Mouse (Mus musculus) retina, adult 2 months (tissue): ENCODE data around the gene Fam228b.
"Not testable (repeated sequence)": the region's sequence is repeated elsewhere in the genome, so short reads cannot be mapped to it uniquely, and the experiment has no call there.

Experiments
- DNase-seq: peaks from one replicate; pipeline ENCODE4 v3.0.0-alpha.2; 2012; ENCODE audit warnings: low read depth, low spot score

The Fam228b gene

GRCm38 (mm10) chr12:4768492-4769332 is at the start of gene Fam228b, which contains the start of gene Pfn4:
Gene Fam228b, minus strand, starts transcription at chr12:4769267.
Gene Pfn4, plus strand, starts transcription at chr12:4769022.
- DNase-seq, result peak; percentile 80

DNA sequence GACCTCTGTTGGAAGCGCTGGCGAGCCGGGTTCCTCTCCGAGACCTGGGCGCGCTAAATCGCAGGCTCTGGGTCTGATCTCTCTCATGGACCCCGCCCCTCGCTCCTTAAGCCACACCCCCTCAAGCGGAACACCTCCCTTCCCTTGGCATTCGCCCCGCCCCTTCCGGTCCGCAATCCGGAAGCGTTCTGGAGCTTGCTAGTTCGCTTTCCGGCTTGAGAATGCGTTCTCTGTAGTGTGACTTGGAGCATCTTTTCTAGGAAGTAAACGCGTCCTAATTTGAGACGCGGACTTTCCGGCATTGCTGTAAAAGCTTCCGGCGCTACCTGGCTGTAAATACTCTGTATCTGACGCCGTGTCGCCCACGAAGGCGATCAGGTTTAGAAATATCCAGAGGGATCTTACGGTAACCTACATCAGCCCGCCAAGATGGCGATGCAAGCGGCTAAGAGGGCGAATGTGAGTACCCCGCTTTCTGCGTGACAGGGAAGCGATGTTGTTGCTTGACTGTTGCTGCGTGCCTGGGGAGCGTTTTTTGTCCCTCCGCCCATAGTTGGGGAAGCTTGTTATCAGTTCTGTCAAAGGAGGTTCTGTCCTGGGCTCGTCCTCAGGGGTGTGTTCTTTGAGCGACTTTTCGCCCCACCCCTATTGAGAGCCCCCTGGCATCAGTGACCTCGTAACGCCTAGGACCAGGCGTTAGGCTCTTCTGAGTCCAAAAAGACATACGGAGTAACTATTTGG is 48.5 kb upstream of the Fam228b start, which contains the start of gene Sf3b6:
TSS of gene Sf3b6 (plus strand) at position 184 of the 741 bp plus-strand sequence.
- DNase-seq, result peak; percentile 96

DNA sequence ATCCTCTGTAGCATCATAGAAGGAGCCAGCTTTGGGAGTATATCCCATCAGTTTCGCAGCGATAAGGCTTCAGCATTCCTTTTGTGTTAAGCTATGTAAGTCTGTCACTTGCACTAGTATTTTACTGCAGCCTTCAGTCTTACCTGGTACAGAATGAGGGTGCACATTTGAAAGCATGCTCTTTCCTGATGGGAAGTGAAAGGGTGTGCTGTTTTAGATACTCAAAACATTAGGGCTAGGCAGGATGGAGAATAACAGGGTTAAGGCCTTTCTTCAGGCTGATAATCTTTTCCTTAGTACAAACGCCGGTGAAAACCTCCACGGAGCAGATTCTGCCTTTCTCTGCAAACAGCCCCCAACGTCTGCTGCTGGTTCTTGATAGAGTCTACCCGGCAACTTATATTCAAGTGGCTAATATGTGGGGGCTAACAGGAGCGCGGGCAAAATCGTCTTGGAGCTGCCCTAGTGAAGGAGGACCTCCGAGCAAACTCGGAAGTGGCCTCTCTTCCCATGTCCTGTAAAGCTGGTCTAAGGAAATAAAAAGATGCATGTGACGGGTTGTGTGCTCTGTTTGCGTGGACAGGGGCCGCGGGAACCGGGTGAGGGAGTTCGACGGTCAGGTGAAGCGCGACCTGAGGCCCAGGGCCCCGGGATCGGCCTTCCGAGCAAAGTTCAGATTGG is 47.8 kb upstream of the Fam228b start:
- no peak for DNase-seq

GRCm38 (mm10) chr12:4813636-4814035 is 44.6 kb upstream of the Fam228b start:
- no peak for DNase-seq

DNA sequence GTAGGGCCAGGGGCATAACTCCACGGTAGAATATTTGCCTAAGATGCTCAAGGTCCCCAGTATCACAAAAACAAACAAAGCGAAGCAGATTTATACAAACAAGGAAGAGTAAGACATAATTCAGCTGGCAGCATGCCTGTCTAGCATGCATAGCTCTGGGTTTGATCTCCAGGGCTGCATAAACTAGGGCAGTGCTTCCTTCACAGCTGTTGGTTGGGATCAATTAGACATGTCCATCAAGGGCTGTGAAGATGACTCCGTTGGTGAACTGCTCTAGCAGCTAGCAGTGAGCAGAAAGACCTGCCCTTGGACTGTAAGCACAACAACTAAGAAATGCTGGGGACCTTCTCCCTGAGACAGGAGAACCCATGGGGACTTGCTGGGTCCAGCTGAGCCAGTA is 42.6 kb upstream of the Fam228b start:
- DNase-seq, result no peak

- no peak for DNase-seq
Observed at GRCm38 (mm10) chr12:4811036-4811435, 42.0 kb upstream of the Fam228b start.

DNA sequence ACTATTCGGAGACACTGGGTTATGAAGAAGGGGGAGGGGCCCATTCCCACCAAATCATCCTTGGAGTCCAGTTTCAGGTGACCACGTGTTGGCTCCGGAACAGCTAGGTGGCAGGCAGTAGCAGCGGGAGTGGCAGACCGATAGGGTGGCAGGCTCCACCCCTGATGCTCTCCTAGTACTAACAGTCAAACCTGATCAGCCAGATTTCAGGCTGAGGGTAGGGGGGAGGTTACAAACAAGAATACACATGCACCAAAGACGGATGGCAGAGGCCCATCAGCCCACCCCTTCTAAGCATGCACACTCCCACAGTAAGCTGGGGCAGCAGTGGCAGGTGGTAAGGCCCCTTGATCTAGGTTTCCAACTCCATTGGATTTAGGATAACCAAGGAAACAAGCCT is 28.4 kb upstream of the Fam228b start:
- not testable (repeated sequence) for DNase-seq

DNA sequence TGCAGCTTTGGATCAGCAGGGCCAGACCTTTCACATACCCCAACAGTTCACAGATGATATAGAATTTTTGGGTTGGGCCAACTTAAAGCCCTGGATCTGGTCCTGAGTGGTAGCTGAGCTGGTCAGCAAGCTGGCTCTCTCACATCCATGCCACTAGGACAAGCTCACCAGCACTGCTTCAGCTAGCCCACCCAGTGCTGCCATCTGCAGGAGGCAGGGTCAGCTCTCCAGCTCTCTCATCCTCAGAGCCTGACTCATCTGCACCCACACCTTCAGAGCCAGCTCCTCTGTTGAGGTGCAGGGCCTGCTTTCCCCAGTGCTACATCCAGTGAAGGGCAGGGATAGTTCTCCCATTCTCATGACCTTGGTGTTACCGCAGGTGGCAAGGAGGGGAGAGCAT is 24.7 kb upstream of the Fam228b start:
- DNase-seq, result no peak

DNA sequence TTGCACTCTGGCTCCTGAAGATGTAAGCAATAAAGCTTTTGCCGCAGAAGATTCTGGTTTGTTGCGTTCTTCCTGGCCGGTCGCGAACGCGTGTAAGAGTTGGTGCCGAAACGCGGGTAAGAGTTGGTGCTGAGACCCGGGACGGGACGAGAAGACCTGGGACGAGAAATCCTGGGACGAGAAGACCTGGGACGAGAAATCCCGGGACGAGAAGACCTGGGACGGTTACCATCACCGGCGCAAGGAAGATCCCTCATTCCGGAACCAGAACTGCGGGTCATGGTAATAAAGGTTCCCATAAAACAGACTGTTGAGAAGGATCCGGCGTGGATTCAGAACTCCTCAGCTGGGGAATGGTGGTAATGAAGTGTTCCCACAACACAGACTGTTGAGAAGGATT is 19.1 kb upstream of the Fam228b start:
- not testable (repeated sequence) for DNase-seq

DNA sequence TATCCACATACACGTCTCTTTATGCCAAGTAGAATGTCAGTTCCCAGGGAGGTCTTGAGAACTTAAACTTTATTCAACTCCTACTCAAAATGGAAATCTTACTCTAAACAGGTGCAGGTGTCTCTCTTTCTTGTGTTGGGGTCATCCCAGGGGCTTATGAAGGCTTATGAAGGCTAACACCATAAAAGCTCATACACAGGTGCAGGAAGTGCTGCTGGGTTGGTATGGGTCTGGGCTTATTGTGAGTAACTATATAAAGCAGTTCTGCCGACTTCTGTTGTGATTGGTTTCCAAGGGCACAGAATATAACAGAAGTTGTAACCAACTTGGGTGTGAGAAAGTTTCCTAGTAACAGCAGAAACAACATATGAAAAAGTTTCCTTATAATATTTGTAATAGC is 15.4 kb upstream of the Fam228b start:
- DNase-seq, result no peak

- DNase-seq, result no peak
Observed at GRCm38 (mm10) chr12:4783598-4783997, 14.5 kb upstream of the Fam228b start.

DNA sequence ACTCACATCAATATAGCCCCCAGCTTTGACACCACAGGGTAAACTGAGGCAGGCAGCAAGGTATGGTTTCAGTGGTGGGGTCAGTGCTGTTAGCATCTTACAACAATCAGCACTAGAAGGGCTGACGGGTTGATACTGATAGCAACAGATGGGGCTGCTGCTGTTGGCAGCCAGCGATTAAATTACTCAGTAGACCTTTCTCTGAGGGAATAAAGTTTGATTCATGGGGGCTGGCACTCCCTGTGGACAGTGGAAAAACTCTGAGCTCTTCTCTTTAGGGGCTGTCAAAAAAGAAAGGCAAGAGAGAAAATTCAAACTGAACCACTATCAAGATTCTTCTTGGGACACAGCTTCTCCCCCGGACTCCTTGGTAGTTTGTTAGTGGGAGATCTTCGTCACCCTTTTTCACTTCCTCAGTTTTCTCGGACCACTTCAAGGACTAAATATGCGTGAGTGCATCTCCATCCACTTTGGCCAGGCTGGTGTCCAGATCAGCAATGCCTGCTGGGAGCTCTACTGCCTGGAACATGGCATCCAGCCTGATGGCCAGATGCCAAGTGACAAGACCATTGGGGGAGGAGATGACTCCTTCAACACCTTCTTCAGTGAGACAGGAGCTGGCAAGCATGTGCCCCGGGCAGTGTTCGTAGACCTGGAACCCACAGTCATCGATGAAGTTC is 12.8 kb upstream of the Fam228b start:
- not testable (repeated sequence) for DNase-seq

DNA sequence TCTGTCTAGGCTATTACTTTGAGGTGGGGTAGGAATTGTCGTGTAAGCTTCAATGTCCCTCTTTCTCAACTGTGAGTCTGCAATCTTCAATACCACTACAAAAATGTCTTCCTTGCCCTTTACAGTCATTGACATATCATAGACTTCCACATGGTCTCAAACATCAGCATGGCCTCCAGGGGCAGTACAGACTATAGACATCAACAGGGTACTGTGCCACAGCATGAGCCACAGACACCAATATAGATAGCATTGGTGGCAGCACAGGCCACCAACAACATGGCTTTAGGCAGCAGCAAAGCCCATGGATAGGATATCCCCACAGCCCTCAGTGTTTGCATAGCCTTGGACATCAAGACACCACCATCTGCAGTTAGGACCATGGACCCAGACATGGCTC is 12.2 kb upstream of the Fam228b start:
- DNase-seq, result no peak

DNA sequence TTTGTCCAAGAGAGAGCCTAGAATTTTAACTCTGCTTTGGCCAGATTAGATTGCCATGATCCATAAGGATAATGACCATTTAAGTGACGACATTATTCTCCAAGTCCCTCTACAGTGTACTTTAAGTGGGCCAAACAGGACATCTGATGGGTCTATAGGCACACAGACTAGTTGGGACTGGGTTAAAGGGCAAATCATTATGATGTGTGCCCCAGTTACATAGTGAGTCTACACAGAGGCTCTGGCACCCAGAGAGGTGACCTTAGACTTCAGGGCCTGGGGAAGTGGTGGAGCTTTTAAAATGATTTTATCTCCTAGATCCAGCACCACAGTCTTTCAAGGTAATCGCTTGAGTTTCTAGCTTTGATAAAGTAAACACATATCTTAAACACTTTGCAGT is 11.2 kb upstream of the Fam228b start:
- DNase-seq, result no peak

DNA sequence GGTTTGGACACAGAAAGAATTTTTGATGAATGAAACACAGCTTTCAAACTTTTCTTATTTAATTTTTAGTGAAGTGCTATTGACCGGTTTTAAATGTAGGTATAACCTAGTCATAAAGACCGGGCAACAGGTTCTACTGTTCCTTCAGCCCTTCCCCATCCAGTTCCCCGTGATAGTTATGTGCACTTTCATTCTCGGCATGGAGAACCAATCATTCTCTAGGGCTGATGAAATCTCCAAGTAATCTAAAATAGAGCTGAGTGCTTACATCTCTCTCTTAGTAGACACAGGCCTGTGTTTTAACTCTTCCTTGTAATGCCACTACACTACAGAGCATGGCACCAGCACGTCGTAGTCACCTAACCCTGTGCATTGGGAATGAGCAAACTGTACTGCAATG is 8.7 kb upstream of the Fam228b start:
- DNase-seq, result no peak

DNA sequence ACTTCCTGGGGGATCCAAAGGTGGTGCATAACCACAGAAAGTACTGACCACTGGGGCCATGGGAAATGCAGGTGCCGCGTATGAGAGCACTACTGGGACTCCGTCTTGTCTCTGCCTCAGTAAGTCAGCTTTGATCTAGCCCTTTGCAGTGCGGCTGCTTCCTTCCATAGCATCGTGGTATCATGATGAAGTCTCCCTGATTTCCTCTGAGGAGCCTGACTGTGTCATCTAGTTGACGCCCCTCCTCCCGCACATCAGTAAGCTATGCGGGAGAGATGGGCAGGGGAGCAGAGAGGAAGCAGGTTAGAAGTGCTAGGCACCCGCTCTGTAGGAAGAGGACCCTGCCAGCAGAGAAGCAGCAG is 6.5 kb upstream of the Fam228b start:
- no peak for DNase-seq

GRCm38 (mm10) chr12:4774895-4775587 is 6.0 kb upstream of the Fam228b start:
- no peak for DNase-seq

DNA sequence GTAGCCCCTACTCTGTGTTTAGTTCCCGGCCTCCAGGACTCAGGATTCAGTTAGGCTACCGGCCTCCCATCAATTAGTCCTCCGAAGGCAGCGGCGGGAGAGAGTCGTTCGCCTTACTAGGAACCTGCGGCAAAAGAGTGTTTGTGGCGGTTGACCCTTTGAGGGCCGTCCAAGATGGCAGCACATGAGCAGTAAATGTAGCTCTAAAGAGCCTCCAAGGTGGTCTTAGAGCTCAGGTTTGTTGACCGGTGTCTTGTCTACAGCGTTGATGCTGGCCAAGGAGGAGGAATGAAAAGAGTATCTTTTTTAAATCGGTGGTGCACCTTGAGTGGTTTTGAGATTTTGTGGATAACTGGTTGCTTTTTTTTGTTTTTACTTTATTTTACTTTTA is 261 bp upstream of the Fam228b start:
- DNase-seq, result no peak

DNA sequence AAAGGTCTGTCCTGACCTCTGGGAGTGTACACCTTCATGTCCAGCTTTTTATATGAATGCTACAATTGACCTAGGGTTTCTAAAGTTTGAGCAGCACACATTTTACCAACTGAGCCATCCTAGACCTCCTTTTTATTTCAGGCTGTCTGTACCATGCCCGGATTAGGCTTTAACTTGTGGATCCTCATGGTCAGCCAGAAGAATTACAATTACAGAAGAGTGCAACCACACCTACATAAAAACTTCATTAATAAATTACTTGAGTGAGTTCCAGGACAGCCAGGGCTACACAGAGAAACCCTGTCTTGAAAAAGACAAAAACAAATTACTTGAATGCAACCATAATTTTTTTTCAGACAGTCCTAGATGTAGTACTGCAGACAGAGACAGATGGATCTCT is 12.0 kb downstream of the Fam228b start:
- DNase-seq, result no peak

DNA sequence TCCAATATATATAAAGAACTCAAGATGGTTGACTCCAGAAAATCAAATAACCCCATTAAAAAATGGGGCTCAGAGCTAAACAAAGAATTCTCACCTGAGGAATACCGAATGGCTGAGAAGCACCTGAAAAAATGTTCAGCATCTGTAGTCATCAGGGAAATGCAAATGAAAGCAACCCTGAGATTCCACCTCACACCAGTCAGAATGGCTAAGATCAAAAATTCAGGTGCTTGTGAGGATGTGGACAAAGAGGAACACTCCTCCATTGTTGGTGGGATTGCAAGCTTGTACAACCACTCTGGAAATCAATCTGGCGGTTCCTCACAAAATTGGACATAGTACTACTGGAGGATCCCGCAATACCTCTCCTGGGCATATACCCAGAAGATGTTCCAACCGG is 14.6 kb downstream of the Fam228b start:
- DNase-seq, result not testable (repeated sequence)

GRCm38 (mm10) chr12:4744486-4744885 is 24.6 kb downstream of the Fam228b start:
- DNase-seq, result no peak
